Mouse (Mus musculus): ENCODE data around the gene Pfkm.

Pfkm gene

DNA sequence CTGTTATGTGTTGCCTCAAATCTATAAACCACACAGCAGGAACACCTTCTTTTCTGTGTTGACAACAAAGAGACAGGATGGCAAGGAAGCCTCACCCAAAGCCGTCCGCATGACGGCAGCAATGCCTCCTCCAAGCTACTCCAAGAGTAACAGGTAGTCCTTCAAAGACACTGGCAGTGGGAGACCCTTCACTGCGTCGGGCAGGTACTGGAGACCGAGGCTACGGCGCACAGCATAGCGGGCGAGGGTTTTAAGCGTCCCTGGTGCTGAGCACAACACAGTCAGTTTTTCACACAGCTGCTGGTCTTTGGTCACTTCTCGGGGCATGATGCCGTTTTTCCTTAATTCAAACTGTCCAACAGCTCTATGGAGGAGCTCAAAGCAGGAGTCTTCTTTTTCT, 43.3 kb downstream of the Pfkm start:
- in situ Hi-C loops (cut with MboI; ENCODE audit: low sequenced_read_pairs), result no loop called here

GRCm38 (mm10) chr15:98136871-98137270, 44.5 kb downstream of the Pfkm start:
- in situ Hi-C loops (cut with MboI; ENCODE audit: low sequenced_read_pairs), result no loop called here

DNA sequence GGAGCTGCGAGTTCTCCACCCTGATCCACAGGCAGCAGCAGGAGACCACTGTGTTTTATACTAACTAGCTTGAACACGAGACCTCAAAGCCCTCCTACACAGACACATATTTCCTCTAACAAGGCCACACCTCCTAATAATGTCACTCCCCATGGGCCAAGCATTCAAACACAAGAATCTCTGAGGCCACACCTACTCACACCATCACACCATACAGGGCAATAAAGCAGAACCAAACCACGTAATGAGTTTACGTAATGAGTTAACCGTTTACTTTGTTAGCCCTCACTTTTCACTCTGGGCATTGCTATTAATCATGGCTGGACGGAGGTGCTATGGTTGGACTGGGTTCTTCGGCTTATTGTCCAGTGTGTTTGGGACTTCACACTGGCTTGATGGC, 47.4 kb downstream of the Pfkm start:
- in situ Hi-C loops (cut with MboI; ENCODE audit: low sequenced_read_pairs), result no loop called here

DNA sequence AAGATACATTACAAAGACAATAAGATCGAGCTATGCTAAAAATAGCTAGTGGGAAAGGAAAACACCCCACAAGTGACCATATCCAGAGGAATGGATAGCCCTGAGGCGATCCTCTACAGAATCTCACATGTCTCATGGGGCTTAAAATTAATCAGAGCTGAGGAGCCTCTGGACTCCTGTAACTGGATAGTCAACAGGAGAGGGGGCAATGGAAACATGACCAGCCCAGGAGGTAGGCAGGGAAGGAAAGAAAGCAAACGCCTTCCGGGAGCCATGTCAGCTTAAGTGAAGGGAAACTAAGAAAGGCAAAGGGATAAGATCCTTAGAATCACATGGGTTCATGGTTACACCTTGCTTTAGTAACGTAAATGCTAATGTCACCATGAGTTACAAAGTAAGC, 48.4 kb downstream of the Pfkm start:
- in situ Hi-C loops (cut with MboI; ENCODE audit: low sequenced_read_pairs), result no loop called here

GRCm38 (mm10) chr15:98142515-98142914, 50.1 kb downstream of the Pfkm start:
- in situ Hi-C loops (cut with MboI; ENCODE audit: low sequenced_read_pairs), result no loop called here

- in situ Hi-C loops (cut with MboI; ENCODE audit: low sequenced_read_pairs), result no loop called here
These were observed 52.6 kb downstream of the Pfkm start for GRCm38 (mm10) chr15:98144861-98145507.

GRCm38 (mm10) chr15:98145559-98146181, 53.3 kb downstream of the Pfkm start:
- in situ Hi-C loops (cut with MboI; ENCODE audit: low sequenced_read_pairs), result no loop called here

DNA sequence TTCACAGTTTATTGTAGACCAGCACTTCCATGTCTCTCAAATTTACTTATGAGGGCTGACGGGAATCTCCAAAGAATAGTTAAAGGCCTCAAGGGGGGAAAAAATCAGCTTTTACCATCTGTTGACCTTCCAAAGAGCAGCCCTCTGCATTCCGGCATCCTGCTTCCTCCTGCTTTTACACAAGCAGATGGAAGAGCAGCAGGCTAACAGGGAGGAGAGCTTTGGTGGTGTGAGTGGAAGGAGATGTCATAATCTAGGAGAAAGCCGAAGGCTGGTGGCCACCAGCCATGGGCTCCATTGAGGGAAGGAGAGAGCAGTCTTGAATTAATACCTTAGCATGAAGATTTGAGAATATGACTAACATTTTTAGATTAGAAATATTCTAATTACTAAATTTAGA, 56.0 kb downstream of the Pfkm start:
- in situ Hi-C loops (cut with MboI; ENCODE audit: low sequenced_read_pairs), result no loop called here

DNA sequence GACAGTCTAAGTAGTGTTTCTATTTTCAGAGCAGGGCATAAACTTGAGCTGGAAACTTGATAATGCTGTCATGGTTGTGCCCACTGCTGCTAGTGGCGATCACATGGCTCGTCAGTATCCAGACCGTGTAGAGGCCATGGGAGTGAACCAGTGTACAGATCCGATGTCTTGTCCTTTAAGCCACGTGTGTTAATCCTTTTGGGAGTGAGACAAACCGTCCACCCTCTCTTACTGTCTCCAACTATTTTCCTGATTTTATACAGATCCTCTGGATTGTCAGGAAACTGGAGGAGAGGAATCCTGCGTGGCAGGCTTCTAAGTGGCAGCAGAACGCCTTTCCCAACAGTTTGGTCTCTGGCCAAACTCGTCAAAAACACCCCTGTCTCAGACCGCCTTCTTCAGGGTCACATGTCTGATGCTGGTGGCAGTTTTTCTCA, 56.8 kb downstream of the Pfkm start:
- in situ Hi-C loops (cut with MboI; ENCODE audit: low sequenced_read_pairs), result no loop called here

DNA sequence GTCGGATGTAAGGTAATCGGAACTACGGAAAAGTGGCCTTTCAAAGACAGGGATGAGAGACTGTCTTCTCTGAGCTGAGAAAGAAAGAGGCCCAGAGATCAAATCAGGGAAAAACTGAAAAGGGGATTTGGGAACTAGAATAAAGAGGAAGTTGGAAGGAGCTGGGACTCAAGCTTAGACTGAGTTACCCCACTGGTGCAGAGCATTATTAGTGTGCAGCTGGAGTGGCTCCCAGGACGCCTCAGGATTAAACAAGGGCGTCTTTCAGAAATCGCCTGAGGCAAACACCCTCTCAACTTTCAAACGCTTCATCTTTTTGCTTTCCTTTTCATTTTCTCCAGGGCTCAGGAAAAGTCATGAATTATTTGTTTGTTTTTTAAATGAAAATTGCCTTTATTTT, 60.5 kb downstream of the Pfkm start:
- in situ Hi-C loops (cut with MboI; ENCODE audit: low sequenced_read_pairs), result no loop called here

- in situ Hi-C loops (cut with MboI; ENCODE audit: low sequenced_read_pairs), result no loop called here
These were observed 61.2 kb downstream of the Pfkm start for GRCm38 (mm10) chr15:98153625-98154024.

DNA sequence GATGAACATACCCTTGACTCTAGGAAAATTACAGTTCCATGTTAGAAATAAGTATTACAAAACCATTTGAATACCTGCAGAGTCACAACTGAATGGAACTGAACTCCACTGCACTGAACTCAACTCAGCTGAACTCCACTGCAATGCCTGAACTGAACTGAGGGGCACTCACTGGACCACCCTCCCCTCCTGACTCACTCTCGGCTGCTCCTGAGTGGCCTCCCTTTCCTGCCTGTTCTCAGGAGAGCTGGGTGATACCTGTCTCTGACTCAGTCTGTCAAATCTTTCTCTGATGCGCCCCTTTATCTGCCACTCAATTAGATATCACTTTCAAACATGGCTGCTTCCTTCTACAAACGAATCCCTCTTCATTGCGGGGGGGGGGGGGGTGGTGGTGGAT, 61.8 kb downstream of the Pfkm start:
- in situ Hi-C loops (cut with MboI; ENCODE audit: low sequenced_read_pairs), result no loop called here

GRCm38 (mm10) chr15:98154631-98155030, 62.2 kb downstream of the Pfkm start:
- in situ Hi-C loops (cut with MboI; ENCODE audit: low sequenced_read_pairs), result no loop called here

- in situ Hi-C loops (cut with MboI; ENCODE audit: low sequenced_read_pairs), result no loop called here
These were observed 62.9 kb downstream of the Pfkm start for GRCm38 (mm10) chr15:98155272-98155671.

DNA sequence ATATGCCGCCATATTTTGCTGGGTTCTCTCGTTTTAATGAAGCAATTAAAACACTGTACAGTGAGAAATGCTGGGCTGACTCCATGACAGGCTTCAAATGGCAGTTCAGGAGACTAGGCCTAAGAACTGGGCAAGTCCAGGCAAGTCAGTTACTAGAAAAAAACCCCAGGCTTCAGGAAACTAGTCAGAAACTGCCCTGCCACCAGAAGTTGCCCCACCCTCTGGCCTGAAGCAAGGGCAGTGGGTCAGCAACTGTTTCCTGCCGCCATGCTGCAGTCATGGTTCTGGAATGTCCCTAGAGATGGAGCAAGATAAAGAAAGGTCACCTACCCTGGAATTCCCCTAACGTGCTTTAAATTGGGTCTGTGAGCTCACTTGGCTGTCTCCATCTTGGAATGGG, 63.6 kb downstream of the Pfkm start:
- in situ Hi-C loops (cut with MboI; ENCODE audit: low sequenced_read_pairs), result no loop called here

- in situ Hi-C loops (cut with MboI; ENCODE audit: low sequenced_read_pairs), result no loop called here
These were observed 64.9 kb downstream of the Pfkm start for GRCm38 (mm10) chr15:98157253-98157652.

- in situ Hi-C loops (cut with MboI; ENCODE audit: low sequenced_read_pairs), result no loop called here
These were observed 68.8 kb downstream of the Pfkm start for GRCm38 (mm10) chr15:98161026-98161805.

DNA sequence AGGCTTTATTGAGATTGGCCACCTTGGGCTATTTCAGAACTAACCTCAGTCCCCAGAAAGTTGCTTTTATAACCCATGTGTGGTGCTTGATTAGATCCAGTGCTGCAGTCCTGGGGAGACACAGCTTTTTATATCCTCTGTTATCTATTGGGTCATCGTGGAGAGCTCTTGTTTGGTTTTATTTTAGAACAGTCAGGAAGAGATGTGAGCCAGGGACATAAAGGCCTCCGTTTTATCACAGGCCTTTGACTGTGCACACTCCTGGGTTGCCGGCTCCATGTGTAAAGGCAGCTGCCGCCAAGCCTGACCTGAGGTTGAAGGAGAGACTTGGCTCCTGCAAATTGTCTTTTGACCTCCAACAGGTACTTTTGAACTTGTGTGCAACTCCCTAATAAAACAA, 70.2 kb downstream of the Pfkm start:
- in situ Hi-C loops (cut with MboI; ENCODE audit: low sequenced_read_pairs), result no loop called here

- in situ Hi-C loops (cut with MboI; ENCODE audit: low sequenced_read_pairs), result no loop called here
These were observed 73.1 kb downstream of the Pfkm start, which contains the start of gene Asb8 for GRCm38 (mm10) chr15:98165525-98165924. Gene Asb8, minus strand, starts transcription at chr15:98165625.

DNA sequence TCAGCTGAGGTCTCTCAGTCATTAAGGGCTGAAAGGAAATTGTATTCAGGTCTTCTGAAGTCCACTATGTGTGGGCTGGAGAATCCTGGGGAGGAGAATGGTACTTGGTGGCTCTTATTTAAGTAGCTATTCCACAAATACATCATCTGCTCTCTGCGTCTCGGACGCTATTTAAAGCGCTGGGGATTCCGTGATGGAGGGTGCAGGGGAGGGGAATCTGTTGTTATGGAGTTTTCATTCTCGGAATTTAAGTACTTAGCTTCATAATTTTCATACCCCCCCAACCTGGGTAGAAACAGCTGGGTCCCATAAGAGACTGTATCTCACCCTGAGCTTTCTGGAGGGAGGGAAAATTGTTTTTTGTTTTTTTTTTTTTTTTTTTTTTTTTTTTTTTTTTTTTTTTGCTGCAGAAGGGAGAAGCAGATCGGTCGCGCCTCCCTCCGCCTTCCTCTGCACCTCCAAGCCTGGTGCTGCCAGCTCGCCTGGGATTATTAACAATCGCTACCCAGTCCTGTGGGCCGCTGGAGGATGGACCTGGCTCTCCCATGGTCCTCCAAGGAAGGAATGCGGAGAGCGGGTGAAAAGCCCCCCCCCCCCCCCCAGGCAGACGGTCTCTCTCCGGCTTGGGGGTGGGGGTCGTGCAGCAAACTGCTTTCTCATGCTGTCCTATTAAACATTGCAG, 74.7 kb downstream of the Pfkm start, which contains the start of gene Ccdc184:
TSS of gene Ccdc184 (plus strand) at position 196 of the 682 bp plus-strand sequence.
- in situ Hi-C loops (cut with MboI; ENCODE audit: low sequenced_read_pairs), result no loop called here
